Mouse (Mus musculus): ENCODE measurements around the gene Stambpl1.
A peak's percentile ranks its signal among the peaks of the same experiment; 100 is the strongest.

Gene Stambpl1

GRCm38 (mm10) chr19:34192008-34192963 is at the start of gene Stambpl1:
Gene Stambpl1, plus strand, starts transcription at chr19:34192229.
- DNase-seq, result peak; percentile 73

GRCm38 (mm10) chr19:34148421-34148820 is 43.6 kb upstream of the Stambpl1 start:
- DNase-seq, result no peak

DNA sequence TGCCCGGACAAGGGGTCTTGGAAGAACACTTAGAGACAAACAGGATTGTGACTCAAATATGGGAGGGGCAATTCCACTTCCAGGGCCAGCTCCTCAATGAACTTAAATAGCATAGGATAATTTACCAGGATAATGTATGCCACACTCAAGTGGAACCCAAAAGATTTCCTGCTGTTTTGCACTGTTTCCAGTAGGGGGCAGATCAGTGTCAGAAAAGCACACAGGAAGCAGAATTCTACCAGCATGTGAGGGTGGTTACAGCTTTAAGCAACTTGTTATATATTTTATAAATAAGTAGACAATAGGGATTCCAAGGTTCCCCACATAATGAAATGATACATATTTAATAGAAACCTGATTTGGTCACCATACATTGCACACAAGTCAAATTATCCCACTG is 40.1 kb upstream of the Stambpl1 start:
- no peak for DNase-seq

DNA sequence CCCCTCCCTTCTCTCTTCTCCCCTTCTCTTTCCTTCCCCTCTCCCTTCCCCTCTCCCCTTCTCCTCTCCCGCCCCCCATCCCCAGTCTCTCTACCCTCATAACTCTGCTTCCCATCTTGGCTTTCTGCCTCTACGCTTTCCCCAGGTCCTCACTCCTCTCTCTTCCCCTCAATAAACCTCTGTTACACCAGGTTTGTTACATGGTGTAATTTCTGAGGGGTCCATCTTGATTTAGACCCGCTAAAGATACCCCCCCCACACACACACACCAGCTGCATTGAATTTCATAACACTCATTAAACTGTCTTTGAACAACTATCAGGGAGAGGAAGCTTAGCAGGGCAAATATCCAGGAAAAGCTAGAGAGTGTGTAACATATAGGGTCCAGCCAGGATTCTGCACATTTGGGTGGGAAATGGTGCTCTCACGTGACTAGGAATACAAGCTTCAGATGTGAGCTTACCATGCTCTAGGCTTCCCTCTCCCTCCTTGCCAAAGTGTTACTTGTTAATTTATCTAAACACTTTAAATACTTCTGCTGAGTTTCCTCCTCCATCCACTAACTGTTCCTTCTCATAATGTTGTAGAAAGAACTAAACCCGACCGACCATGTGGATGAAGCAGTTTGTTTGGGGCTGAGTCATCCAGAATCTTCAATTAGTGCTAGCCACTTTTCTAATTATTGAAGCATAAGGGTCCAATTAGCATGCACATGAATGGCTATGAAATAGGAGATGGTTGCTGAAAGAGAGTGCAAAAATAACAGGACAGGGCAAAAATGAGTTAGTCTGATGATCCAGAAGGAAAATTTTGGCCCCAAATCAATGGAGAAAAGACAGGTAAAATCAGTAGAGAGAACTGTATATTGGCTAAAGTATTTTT is 38.5 kb upstream of the Stambpl1 start:
- no peak for DNase-seq

DNA sequence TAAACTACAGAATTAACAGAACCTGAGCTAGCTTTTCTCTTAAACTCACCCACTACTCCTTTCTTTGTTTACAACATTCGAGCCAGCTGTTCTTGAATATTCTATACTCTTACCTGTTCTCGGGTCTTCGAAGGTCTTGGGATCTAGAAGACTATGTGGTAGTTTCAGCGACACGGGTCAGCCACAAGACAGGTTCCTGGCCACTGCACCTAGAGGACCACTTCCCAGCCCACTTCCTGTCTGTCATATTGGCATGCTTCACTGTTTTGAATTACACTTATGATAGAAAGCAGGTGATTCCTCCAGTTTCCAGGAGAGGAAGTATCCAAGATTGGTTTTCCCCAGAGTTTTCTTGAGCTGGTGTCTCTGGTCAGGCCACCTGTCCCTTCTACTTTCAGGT is 29.3 kb upstream of the Stambpl1 start:
- DNase-seq, result no peak

GRCm38 (mm10) chr19:34165891-34166290 is 26.1 kb upstream of the Stambpl1 start, which contains the start of gene Ankrd22:
Gene Ankrd22, minus strand, starts transcription at chr19:34166053.
- no peak for DNase-seq

GRCm38 (mm10) chr19:34166386-34166785 is 25.6 kb upstream of the Stambpl1 start:
- no peak for DNase-seq

GRCm38 (mm10) chr19:34167896-34168661 is 23.9 kb upstream of the Stambpl1 start:
- no peak for DNase-seq

- DNase-seq, result no peak
Observed at GRCm38 (mm10) chr19:34169121-34169520, 22.9 kb upstream of the Stambpl1 start.

DNA sequence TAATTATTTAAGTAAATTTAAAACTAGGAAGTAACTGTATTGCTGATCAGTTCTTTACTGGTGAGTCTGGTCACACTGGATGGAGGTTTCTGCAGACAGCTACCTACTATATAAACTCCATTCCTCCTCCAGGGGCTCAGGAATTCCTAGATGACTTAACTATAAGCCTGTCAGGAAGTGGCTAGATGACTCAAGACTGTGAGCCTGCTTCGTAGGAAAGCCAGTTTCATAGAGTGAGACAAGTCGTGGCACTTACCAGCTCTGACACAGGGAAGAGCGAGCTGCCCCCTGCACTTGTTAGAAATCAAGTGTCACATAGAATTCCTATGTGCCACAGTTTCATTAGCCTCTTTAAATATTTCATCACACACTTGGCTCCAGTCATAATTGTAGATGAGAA is 20.9 kb upstream of the Stambpl1 start:
- no peak for DNase-seq

- no peak for DNase-seq
Observed at GRCm38 (mm10) chr19:34174004-34174403, 18.0 kb upstream of the Stambpl1 start.

- no peak for DNase-seq
Observed at GRCm38 (mm10) chr19:34179136-34179535, 12.9 kb upstream of the Stambpl1 start.

GRCm38 (mm10) chr19:34180316-34180715 is 11.7 kb upstream of the Stambpl1 start:
- DNase-seq, result no peak

DNA sequence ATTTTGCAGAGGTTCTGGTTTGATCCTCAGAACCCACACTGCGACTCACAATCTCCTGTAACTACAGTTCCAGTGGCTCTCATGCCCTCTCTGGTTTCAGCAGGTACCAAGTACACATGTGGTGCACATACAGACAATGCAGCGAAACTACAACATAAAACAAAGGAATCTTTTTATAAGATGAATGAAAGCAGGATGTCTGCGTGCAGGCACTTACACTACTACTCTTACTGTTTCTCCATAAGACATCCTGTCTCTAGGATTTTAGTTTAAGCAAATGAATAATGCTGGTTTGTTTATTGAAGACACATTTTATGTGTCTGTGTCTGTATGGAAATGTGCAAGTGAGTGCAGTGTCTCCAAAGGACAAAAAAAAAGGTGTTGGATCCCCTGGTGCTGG is 10.8 kb upstream of the Stambpl1 start:
- no peak for DNase-seq

- no peak for DNase-seq
Observed at GRCm38 (mm10) chr19:34182490-34182889, 9.5 kb upstream of the Stambpl1 start.

DNA sequence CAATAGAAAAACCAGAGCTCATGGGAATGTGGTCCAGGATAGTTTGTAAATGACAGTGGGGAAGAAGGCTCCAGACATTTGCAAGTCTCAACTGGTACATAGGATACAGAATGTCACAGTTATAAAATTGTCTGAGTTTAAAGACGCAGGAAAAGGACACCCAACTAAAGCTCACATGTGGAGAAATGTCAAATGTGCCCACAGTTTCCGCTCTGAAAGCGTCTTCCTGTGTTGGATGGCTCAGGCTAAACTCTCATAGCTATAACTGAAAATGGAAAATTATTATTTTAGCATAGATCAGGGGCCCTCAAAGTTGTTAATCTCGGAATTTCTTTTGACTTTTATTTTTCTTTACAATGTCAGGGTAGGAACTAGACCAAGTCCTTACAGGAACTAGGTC is 5.2 kb upstream of the Stambpl1 start:
- no peak for DNase-seq

DNA sequence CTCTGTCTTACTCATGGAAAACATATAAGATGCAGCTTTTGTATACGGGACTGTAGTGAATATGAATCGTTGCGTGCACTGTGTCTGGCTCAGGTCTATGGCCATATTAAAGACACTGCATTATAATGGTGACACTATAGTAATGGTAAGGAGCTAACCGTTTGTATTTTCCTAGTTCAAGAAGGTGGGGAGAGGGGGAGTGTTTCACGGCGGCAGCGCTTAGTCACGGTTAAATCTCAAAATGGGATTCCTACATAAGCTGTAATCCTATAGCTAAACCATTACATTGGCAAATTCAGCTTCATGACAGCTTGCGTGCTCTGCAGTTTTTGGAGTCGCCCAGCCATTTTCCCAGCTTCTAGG is 403 bp upstream of the Stambpl1 start:
- DNase-seq, result no peak

- peak; percentile 16 for DNase-seq
Observed at GRCm38 (mm10) chr19:34193149-34193548, 1.1 kb downstream of the Stambpl1 start.

DNA sequence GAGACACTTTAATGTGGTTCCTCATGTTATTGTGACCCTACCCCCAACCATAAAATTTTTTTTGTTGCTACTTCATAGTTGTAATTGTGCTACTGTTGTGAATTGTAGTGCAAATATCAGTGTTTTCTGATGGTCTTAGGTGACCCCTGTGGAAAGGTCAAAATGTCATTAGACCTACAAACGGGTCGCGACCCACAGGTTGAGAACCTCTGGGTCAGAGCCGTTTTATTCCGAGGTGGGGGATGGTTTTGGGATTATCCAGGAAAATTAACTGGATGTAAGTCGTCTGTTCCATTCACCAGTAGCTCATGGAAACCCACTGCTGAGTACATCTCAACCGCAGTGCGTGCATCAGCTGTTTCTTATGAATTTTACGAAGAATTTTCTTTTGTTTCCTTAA is 1.7 kb downstream of the Stambpl1 start:
- DNase-seq, result no peak

DNA sequence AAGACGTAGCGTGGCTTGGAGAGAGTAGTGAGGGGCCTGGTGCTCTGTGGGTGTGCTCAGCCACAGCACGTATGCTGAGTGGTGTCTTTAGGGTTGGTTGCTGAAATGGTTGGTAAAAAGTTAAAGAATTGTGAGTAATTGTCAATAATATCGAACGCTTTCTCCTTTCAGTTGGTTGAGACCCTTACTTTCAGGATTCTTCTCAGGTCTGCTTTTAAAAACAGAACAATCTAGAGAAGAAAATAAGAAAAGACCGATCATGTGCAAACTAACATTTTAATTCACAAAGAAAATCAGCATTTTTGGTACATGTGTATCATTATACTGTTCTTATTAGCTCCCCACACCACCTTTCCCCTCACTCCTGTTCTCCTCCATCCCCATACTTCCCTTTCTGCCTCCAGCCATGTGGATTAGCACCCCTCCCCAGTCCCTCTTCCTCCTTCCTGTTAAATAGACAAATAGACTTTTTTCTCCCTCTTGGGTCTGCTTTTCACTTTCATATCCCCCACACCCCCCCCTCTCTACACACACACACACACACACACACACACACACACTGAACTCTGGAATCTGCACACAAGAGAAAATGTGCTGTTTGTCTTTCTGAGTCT is 2.2 kb downstream of the Stambpl1 start:
- no peak for DNase-seq

GRCm38 (mm10) chr19:34195031-34195430 is 3.0 kb downstream of the Stambpl1 start:
- no peak for DNase-seq

GRCm38 (mm10) chr19:34198066-34198465 is 6.0 kb downstream of the Stambpl1 start:
- no peak for DNase-seq

All from right cerebral cortex, postnatal 4 days (tissue).